Mouse (Mus musculus): ENCODE measurements around the gene Chd3.
A peak's percentile ranks its signal among the peaks of the same experiment; 100 is the strongest.

Gene Chd3

GRCm38 (mm10) chr11:69390400-69391034 is 21.3 kb upstream of the Chd3 start:
- DNase-seq (ENCODE audit: low spot score in 2 of 2): peak in 1 of 2 experiments; percentile 73

- DNase-seq (ENCODE audit: low spot score in 2 of 2): no peak
These were observed 20.6 kb upstream of the Chd3 start for GRCm38 (mm10) chr11:69389531-69390399.

- no peak for DNase-seq (ENCODE audit: low spot score in 2 of 2)
These were observed 19.5 kb upstream of the Chd3 start for GRCm38 (mm10) chr11:69388680-69389079.

- DNase-seq (ENCODE audit: low spot score in 2 of 2): no peak
These were observed 17.6 kb upstream of the Chd3 start for GRCm38 (mm10) chr11:69386758-69387157.

- DNase-seq (ENCODE audit: low spot score in 2 of 2): no peak
These were observed 15.8 kb upstream of the Chd3 start for GRCm38 (mm10) chr11:69384979-69385378.

GRCm38 (mm10) chr11:69382478-69383105 is 13.4 kb upstream of the Chd3 start:
- no peak for DNase-seq (ENCODE audit: low spot score in 2 of 2)

GRCm38 (mm10) chr11:69381356-69381755 is 12.2 kb upstream of the Chd3 start:
- DNase-seq (ENCODE audit: low spot score in 2 of 2): no peak

- DNase-seq (ENCODE audit: low spot score in 2 of 2): no peak
These were observed 10.4 kb upstream of the Chd3 start for GRCm38 (mm10) chr11:69379600-69379999.

GRCm38 (mm10) chr11:69377766-69378165 is 8.6 kb upstream of the Chd3 start:
- no peak for DNase-seq (ENCODE audit: low spot score in 2 of 2)

- no peak for DNase-seq (ENCODE audit: low spot score in 2 of 2)
These were observed 6.4 kb upstream of the Chd3 start for GRCm38 (mm10) chr11:69375646-69376045.

- no peak for DNase-seq (ENCODE audit: low spot score in 2 of 2)
These were observed 4.2 kb upstream of the Chd3 start for GRCm38 (mm10) chr11:69373223-69373965.

GRCm38 (mm10) chr11:69372780-69373170 is 3.6 kb upstream of the Chd3 start:
- DNase-seq (ENCODE audit: low spot score in 2 of 2): no peak

- DNase-seq (ENCODE audit: low spot score in 2 of 2): peak in 1 of 2 experiments; percentile 66
These were observed 3.0 kb upstream of the Chd3 start for GRCm38 (mm10) chr11:69372056-69372779.

GRCm38 (mm10) chr11:69371601-69372000 is 2.4 kb upstream of the Chd3 start:
- DNase-seq (ENCODE audit: low spot score in 2 of 2): no peak

- no peak for DNase-seq (ENCODE audit: low spot score in 2 of 2)
These were observed 1.6 kb upstream of the Chd3 start for GRCm38 (mm10) chr11:69370817-69371215.

- DNase-seq (ENCODE audit: low spot score in 2 of 2): no peak
These were observed 997 bp upstream of the Chd3 start for GRCm38 (mm10) chr11:69369990-69370816.

GRCm38 (mm10) chr11:69368356-69369214 is 621 bp downstream of the Chd3 start:
- peak in 1 of 2 experiments; percentile 48 for DNase-seq (ENCODE audit: low spot score in 2 of 2)

GRCm38 (mm10) chr11:69367616-69368355 is 1.4 kb downstream of the Chd3 start:
- DNase-seq (ENCODE audit: low spot score in 2 of 2): no peak

Measured in cerebellum, postnatal 4 days (tissue).